Mouse (Mus musculus) ES-Bruce4 (cell line): ENCODE results near the gene Scrt2. TPM values are rescaled to one million over a fixed set of nuclear protein-coding genes. Genes with fewer than 3 reads are reported as not detected.

ENCODE experiments used
- H3K27ac ChIP-seq: 2 replicates; pipeline ENCODE4 v1.5.1; 2012; ENCODE audit warnings: low read length, inconsistent platforms; ENCODE audit not compliant: insufficient read depth
- H3K27me3 ChIP-seq: 2 replicates; pipeline ENCODE4 v1.6.1; 2012; ENCODE audit warnings: mild to moderate bottlenecking, low read length, inconsistent platforms; ENCODE audit not compliant: control insufficient read depth, poor library complexity, insufficient read depth, severe bottlenecking
- H3K36me3 ChIP-seq: 2 replicates; pipeline ENCODE4 v1.6.1; 2012; ENCODE audit warnings: inconsistent platforms, mild to moderate bottlenecking, low read length, moderate library complexity; ENCODE audit not compliant: control insufficient read depth, poor library complexity, insufficient read depth, severe bottlenecking
- H3K4me1 ChIP-seq: one replicate; pipeline ENCODE4 v1.8.1; 2011; ENCODE audit warnings: low read length; ENCODE audit not compliant: control insufficient read depth, insufficient read depth
- H3K4me3 ChIP-seq: 2 replicates; pipeline ENCODE4 v1.5.1; 2011; ENCODE audit warnings: low read depth, mild to moderate bottlenecking, low read length
- H3K9ac ChIP-seq: 2 replicates; pipeline ENCODE4 v1.6.1; 2012; ENCODE audit warnings: low read depth, mild to moderate bottlenecking, inconsistent platforms; ENCODE audit not compliant: poor library complexity, severe bottlenecking
- H3K9me3 ChIP-seq: replicated peaks from 2 replicates; pipeline ENCODE4 v1.6.1; 2012; ENCODE audit warnings: mild to moderate bottlenecking, low read length, inconsistent platforms; ENCODE audit not compliant: control insufficient read depth, poor library complexity, insufficient read depth, severe bottlenecking
- CTCF ChIP-seq: IDR thresholded peaks from one replicate; pipeline ENCODE4 v1.8.1; 2011; ENCODE audit warnings: low read depth, low read length
- EP300 ChIP-seq: IDR thresholded peaks from 2 replicates; pipeline ENCODE4 v1.6.1; 2011; ENCODE audit warnings: low read depth, low read length; ENCODE audit not compliant: insufficient read depth
- POLR2A ChIP-seq: IDR thresholded peaks from one replicate; pipeline ENCODE4 v1.8.1; 2011; ENCODE audit warnings: low read length; ENCODE audit not compliant: insufficient read depth
- polyA plus RNA-seq: library from polyadenylated mRNA; stranded (reverse); fragments of >200 nt; gene quantifications from 2 replicates; pipeline ENCODE4 v1.2.4, GENCODE M21; 2011; ENCODE audit warnings: low read depth; ENCODE audit not compliant: missing spikeins, insufficient read depth, insufficient read length

Scrt2 gene
- polyA plus RNA-seq = 0.18 and 0.32 TPM in 2 replicates

DNA sequence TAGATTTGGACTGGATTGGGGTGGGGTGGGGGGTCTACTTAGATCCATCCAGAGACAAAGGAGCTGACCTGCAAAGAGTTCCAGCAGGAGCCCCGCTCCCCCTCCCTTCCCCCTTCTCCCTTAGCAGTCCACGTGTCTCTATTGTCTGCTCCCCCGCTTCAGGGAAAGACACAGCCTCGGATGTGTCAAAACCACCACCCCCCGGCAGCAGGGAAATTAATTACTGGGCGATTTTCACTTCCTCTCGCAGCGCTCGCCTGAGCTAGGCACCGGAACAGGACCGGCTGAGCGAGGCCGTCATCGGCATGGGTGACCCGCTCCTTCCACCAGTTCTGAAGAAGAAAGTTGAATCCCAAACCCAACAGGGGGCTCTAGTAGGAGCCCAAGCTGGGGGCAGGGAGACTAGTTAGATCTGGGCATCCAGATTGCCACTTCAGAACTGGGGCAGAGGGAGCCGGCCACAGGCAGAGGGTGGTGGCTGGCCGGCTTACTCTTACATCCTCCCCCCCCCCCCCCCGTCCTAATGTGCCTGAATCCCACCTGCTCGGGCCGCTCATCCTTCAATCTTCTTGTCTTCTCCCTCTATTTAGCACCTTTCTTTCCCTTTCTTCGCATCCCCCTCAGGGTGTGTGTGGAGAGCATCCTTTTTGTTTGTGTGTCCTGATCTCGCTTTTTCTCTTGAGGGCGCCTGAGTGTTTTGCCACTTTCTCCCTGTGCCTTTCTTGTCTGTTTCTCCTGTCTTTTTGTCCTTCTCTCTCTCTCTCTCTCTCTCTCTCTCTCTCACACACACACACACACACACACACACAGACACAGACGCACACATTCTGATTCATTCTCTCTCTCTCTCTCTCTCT is at the start of gene Scrt2:
Gene Scrt2 (plus strand): TSS at position 845 of the 857 bp plus-strand sequence.
- H3K27me3 ChIP-seq = peaks cover 2% of the 10 kb centered on the region; the same call in 1 of the 2 replicates
- no peaks in the 10 kb centered on the region for H3K36me3 ChIP-seq
- H3K9ac ChIP-seq = peak within 1 kb of the TSS; percentile 9; the same call in 1 of the 2 replicates
- no peaks in the 10 kb centered on the region for H3K9me3 ChIP-seq
- TF ChIP-seq CTCF = no peak
- H3K27ac ChIP-seq = no peak within 1 kb of the TSS
- H3K4me1 ChIP-seq = peaks cover 3% of the 10 kb centered on the region
- H3K4me3 ChIP-seq = peak within 1 kb of the TSS; percentile 74

DNA sequence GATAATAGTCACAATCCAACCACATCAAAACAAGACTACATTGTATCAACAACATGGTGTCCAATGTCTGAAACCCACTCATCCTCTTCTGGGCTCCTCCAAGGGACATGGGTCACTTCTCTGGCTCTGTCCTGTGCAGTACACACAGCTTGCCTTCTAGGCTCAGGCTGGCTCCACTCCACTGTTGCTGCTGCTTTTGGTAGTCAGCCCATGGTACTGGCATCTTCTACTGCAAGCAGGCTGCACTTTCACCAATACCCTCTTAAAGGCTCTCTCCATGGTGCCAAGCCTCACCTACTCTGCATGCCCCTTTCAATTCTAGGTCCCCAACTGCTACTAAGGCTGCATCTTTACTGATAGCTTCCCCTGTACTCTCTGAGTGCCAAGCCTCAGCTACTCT is 41.2 kb upstream of the Scrt2 start:
- H3K9ac ChIP-seq = no peak overlapping the region
- H3K36me3 ChIP-seq = no peaks in the 10 kb centered on the region
- H3K9me3 ChIP-seq = no peaks in the 10 kb centered on the region
- TF ChIP-seq EP300 (no peak), CTCF (no peak), POLR2A (no peak)
- no peak overlapping the region for H3K4me3 ChIP-seq
- H3K27ac ChIP-seq = no peak overlapping the region
- no peaks in the 10 kb centered on the region for H3K4me1 ChIP-seq
- no peaks in the 10 kb centered on the region for H3K27me3 ChIP-seq

DNA sequence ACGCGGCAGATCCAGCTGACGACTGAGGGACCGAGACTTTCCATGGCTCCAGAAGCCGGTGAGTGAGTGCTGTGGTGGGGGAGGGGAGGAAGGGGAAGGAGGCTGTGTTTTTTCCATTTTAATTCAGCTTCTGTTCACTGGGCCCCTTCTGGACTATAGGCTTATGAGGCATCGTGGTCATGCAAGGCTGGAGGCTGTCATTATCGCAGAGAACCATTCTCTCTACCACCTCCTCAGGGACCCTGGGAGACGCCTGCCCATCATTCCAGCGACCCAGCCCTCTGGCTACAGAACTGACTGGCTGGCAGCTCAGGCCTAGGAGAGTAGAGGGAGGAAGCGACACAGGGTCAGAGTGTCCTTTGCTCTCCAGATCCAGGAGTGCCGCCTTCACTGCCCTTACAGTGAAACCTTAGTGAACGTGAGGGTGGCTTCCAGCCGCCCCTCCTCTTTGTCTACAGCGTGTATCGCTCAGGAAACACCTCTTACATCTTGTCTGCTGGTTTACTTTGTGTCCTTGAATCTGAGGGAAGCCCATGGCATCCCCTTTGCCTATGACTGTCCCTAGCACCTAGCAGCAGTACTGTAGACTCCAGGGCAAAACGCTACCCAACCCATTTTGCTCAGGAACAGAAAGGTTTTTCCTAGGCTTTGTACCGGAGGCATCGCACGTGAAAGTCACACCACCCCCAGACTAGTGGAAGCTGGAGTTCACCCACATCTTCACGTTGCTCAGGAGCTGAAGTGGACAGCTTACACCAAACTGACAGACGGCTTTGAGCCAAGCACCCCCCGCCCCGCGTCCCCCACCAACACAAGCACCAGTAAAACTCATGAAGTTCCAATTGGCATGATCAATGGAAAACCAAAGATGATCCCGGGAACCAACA is 34.0 kb upstream of the Scrt2 start:
- Histone ChIP-seq H3K9me3 (no peaks in the 10 kb centered on the region), H3K4me3 (no peak overlapping the region)
- TF ChIP-seq EP300 (no peak), CTCF (no peak)

DNA sequence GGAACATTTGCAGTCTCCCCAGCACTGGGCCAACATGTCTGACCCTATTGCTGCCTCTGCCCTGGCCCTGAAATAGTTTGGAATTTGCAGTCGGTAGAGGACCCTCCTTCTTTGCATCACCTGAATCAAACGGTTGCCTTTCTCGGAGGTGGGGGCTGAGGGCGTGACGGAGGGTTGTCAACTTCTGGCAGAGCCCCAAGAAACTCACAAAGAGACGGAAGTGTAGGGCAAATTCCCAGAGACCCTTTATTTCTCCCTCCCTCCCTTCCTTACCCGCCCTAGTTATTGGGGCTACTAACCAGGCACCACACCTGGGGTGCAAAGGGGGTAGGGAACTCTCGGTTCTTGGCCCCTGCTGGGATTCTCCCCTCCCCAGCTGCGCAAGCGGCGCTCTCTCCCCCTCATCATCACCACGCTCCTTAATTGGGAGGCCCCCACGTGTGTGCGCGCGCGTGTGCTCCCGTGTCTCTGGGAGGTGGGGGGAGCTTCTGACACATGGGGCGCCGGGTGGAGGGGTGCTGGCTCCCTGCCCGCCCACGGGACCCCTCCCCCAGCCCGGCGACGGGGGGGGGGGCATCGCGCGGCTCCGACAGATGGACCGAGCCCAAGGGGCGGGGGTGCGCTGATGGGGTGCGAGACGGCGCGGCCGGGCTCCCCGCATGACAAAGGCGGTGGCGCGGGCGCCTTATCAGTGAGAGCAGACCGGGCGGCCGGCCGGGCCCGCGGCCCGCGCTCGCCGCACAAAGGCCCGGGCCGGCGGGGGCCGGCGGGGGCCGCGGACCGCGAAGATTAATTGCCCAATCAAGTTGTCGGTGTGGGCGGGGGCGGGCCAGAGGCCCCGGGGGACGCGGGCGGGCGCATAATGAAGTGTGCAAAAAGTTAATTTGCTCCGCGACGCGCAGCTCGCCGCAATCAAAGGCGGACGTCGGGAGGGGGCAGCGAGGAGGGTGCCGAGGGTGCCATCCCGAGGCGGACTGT is 33.0 kb upstream of the Scrt2 start:
- Histone ChIP-seq H3K27me3 (peaks cover 4% of the 10 kb centered on the region), H3K9me3 (no peaks in the 10 kb centered on the region), H3K4me3 (peak overlapping the region; percentile 71), H3K27ac (no peak overlapping the region), H3K36me3 (no peaks in the 10 kb centered on the region), H3K4me1 (no peaks in the 10 kb centered on the region), H3K9ac (peak overlapping the region; percentile 81)
- no peak for TF ChIP-seq POLR2A
- TF ChIP-seq CTCF = no peak
- TF ChIP-seq EP300 = no peak

More for the DNA sequence above, 34.0 kb upstream of the Scrt2 start:
- Histone ChIP-seq H3K27me3 (peaks cover 4% of the 10 kb centered on the region), H3K4me1 (no peaks in the 10 kb centered on the region), H3K9ac (no peak overlapping the region), H3K36me3 (no peaks in the 10 kb centered on the region), H3K27ac (no peak overlapping the region)

DNA sequence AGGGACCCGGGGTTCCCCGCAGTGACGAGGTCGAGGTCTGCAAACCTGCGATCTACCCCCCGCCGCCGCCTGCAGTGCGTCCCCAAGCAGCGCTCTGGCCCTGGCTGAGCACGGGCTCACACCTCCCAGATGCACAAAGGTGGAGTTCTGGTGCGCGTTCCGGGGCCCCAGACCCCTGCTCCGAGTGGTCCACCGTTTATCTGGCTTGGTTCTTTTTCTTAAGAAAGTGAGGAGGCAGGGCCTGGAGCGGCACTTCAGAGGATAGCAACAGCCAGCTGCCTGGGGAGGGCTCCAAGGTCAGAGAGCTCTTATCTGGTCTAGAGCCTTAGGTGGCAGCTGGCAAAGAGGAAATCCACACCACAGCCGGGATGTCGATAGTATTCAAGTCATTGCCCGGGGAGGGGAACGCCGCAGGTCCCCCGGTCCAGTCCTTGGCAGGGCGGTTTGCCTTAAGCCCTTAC is 32.3 kb upstream of the Scrt2 start:
- H3K9me3 ChIP-seq = no peaks in the 10 kb centered on the region
- H3K9ac ChIP-seq = peak overlapping the region; percentile 81
- H3K4me3 ChIP-seq = peak overlapping the region; percentile 71
- no peaks in the 10 kb centered on the region for H3K4me1 ChIP-seq
- peaks cover 4% of the 10 kb centered on the region for H3K27me3 ChIP-seq
- H3K27ac ChIP-seq = no peak overlapping the region
- TF ChIP-seq EP300 = no peak
- no peak for TF ChIP-seq CTCF
- no peak for TF ChIP-seq POLR2A
- no peaks in the 10 kb centered on the region for H3K36me3 ChIP-seq
